Mouse (Mus musculus) brown adipose tissue, adult 24 weeks (tissue): ENCODE results near the gene Itgal. TPM values are rescaled to one million over a fixed set of nuclear protein-coding genes. Genes with fewer than 3 reads are reported as not detected.

Experiments used
- H3K27ac ChIP-seq: fragments of 200-500 bp; replicated peaks from 2 replicates; pipeline ENCODE4 v1.5.1; 2012; ENCODE audit warnings: low read depth, mild to moderate bottlenecking, low read length
- H3K4me1 ChIP-seq: fragments of 200-500 bp; 2 replicates; pipeline ENCODE4 v1.6.1; 2012; ENCODE audit warnings: low read length, mixed read lengths; ENCODE audit not compliant: control insufficient read depth, insufficient read depth, insufficient read length
- H3K4me3 ChIP-seq: fragments of 200-500 bp; 2 replicates; pipeline ENCODE4 v1.5.1; 2012; ENCODE audit warnings: low read depth, mild to moderate bottlenecking, low read length, moderate library complexity; ENCODE audit not compliant: insufficient read depth
- polyA plus RNA-seq: library from polyadenylated mRNA; stranded (reverse); fragments of >200 nt; gene quantifications from 2 replicates; pipeline ENCODE4 v1.2.4, GENCODE M21; 2012; ENCODE audit not compliant: missing spikeins, insufficient read depth, insufficient read length

Itgal gene
- polyA plus RNA-seq, 1 experiment: 1.1 TPM

DNA sequence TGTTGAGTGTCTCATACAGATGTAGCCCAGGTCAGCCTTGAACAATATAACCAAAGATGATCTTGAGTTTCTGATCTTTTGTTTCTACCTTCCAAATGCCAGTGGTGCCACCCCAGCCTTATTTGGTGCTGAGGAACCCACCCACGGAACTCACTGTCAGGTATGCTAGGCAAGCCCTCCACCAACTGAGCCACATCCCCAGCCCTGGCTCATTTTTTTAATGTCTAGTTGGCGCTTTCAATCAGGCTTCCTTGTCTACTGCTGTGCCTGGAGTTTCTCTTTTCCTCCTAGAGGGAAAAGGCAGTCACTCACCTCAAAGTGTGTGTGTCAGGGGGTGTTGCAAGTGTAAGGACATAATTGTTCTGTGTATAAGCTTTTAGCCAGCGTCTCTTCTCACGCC is 25.0 kb upstream of the Itgal start:
- Histone ChIP-seq H3K27ac (peak overlapping the region; percentile 92), H3K4me3 (peak overlapping the region; percentile 41), H3K4me1 (peaks cover 12% of the 10 kb centered on the region; the same call in 1 of the 2 replicates)

GRCm38 (mm10) chr7:127272566-127272965 is 23.5 kb upstream of the Itgal start:
- peaks cover 12% of the 10 kb centered on the region; the same call in 1 of the 2 replicates for H3K4me1 ChIP-seq
- peak overlapping the region; percentile 85 for H3K27ac ChIP-seq
- peak overlapping the region; percentile 85 for H3K4me3 ChIP-seq

GRCm38 (mm10) chr7:127273118-127273923 is 22.7 kb upstream of the Itgal start:
- peak overlapping the region; percentile 85 for H3K27ac ChIP-seq
- peaks cover 12% of the 10 kb centered on the region; the same call in 1 of the 2 replicates for H3K4me1 ChIP-seq
- peak overlapping the region; percentile 85 for H3K4me3 ChIP-seq

DNA sequence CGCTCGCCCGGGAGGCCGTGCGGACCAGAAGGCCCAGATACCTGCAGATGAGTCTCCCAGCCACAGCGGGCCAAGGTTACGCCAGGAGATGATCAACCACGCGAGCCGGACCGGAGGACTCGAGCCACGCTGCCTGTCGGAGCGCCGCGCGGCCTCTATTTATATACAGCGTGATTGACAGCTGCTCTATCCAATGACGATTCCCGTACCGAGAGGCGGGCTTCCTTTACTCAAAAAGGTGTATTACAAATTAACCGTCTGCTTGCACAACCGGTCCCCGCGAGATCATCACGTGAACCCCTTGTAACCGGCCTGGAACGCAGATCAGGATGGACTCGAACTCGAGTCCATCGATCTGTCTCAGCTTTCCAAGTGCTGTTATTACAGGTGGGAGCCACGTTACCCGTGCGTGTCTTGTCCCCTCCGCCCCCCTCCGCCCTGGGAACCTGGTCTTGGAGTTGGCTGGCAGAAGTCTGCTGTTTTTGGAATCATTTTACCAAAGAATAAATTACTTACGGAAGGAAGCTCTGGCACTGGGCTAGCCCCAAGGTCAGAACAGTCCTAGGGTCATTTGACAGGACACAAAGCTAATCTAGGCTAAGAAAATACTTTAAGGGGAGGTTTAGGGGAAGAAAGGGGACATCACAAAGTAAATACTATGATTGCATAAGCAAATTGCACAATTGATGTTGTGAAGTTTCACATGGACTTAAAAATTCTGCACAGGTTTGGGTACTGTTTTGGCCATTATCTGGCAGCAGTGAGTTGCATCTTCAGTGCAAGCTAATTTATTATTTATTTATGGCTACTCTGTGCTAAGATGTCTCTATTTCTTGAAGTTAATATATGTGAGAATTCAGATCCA is 21.9 kb upstream of the Itgal start, which contains the start of gene Sephs2:
Gene Sephs2 (minus strand): TSS at position 131 of the 865 bp plus-strand sequence.
- Histone ChIP-seq H3K27ac (peak within 1 kb of the TSS; percentile 85), H3K4me1 (peaks cover 12% of the 10 kb centered on the region; the same call in 1 of the 2 replicates), H3K4me3 (peak within 1 kb of the TSS; percentile 85)

GRCm38 (mm10) chr7:127276519-127276961 is 19.5 kb upstream of the Itgal start:
- no peak overlapping the region for H3K4me3 ChIP-seq
- H3K27ac ChIP-seq: no peak overlapping the region
- H3K4me1 ChIP-seq: 0 out of 2 replicates have a peak, but pooled peaks cover 2% of the 10 kb centered on the region

DNA sequence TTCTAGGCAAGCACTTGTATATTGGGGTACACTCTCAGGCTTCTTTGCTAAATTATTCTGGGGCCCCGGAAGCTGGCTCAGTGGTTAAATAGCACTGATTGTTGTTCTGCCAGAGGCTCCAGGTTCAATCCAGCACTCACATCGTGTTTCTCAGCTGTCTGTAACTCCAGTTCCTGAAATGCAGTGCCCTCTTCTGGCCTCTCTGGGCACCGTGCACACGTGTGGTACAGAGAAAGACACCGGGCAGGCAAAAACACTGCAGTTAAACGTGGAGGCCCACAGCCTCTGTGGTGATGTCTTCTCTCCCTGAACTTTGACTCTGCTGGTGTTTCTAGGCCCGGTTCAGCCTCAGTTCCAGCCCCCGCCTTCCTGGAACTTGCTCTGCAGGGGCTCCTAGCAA is 17.7 kb upstream of the Itgal start:
- no peak overlapping the region for H3K4me3 ChIP-seq
- H3K4me1 ChIP-seq: no peaks in the 10 kb centered on the region
- H3K27ac ChIP-seq: no peak overlapping the region

- Histone ChIP-seq H3K4me3 (no peak overlapping the region), H3K4me1 (no peaks in the 10 kb centered on the region), H3K27ac (no peak overlapping the region)
Observed at GRCm38 (mm10) chr7:127280092-127280491, 16.0 kb upstream of the Itgal start.

DNA sequence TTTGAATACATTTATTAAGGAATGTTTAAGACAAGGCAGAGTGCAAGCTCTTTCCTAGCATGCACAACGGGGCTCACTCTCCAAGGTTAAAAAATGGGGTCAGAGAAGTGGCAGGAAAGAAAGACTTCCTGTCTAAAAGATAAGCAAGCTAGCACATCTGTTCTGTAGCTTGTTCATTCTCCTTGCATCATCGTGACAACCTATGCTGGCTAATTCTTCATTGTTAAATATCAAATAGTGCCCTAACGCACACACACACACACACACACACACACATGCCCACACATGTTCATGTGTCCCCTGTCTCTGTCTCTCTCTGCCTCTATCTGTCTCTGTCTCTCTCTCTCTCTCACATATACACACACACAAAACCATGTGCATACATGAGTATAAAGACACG is 14.9 kb upstream of the Itgal start:
- Histone ChIP-seq H3K4me1 (no peaks in the 10 kb centered on the region), H3K4me3 (no peak overlapping the region), H3K27ac (no peak overlapping the region)

DNA sequence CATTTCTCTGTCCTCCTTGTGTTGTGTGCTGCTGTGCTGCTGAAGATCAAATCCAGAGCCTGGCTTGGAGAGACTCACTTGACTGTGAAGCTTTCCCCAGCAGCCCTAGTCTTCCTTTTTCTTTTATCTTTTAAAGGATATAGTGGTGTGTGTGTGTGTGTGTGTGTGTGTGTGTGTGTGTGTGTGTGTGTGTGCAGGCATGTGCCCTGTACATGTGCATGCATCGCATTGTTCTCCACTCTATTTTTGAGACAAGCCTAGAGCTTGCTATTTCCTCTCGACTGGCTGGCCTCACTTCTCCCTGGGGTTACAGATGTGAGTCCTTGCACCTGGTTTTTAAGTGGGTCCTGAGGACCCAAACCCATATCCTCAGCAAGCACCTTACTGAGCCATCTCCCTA is 13.9 kb upstream of the Itgal start:
- Histone ChIP-seq H3K4me1 (no peaks in the 10 kb centered on the region), H3K27ac (no peak overlapping the region), H3K4me3 (no peak overlapping the region)

DNA sequence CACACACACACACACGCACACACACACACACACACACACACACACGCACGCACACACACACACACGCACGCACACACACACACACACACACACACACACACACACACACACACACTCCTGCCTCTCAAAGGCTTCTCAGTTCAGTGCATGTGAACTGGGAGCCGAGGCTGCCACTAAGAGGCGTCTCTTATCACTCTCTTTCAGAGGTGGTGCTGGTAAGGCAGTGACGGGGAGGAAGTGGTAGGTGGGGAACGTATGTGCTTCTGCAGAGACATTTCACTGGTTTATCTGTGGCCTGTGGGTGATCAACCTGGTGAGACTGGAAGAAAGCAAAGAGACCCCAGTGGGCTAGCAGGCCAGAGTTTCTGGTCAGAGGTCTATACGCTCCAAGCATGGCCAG is 10.9 kb upstream of the Itgal start:
- Histone ChIP-seq H3K4me1 (no peaks in the 10 kb centered on the region), H3K4me3 (no peak overlapping the region), H3K27ac (no peak overlapping the region)

- Histone ChIP-seq H3K4me3 (no peak overlapping the region), H3K27ac (no peak overlapping the region), H3K4me1 (no peaks in the 10 kb centered on the region)
Observed at GRCm38 (mm10) chr7:127287940-127288339, 8.1 kb upstream of the Itgal start.

- H3K27ac ChIP-seq: no peak overlapping the region
- H3K4me3 ChIP-seq: no peak overlapping the region
- H3K4me1 ChIP-seq: no peaks in the 10 kb centered on the region
Observed at GRCm38 (mm10) chr7:127289306-127289705, 6.8 kb upstream of the Itgal start.

DNA sequence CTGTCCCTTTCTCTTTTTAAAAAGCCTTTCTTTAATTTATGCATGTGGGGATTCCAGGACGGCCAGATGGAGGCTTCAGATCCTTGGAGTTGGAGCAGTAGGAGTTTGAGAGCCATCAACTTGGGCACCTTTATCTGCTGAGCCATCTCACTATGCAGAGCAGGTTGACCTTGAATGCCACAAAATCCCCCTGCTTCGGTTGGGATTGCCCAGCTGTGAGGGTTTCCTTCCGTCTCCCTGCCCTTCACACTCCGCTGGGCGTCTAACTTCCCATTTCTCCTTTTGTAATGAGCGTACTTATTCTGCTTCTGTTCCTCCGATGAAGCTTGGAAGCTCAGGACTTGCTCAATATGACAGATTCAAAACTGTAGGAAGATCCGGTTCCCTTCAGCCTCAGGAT is 5.9 kb upstream of the Itgal start:
- Histone ChIP-seq H3K27ac (no peak overlapping the region), H3K4me1 (no peaks in the 10 kb centered on the region)

DNA sequence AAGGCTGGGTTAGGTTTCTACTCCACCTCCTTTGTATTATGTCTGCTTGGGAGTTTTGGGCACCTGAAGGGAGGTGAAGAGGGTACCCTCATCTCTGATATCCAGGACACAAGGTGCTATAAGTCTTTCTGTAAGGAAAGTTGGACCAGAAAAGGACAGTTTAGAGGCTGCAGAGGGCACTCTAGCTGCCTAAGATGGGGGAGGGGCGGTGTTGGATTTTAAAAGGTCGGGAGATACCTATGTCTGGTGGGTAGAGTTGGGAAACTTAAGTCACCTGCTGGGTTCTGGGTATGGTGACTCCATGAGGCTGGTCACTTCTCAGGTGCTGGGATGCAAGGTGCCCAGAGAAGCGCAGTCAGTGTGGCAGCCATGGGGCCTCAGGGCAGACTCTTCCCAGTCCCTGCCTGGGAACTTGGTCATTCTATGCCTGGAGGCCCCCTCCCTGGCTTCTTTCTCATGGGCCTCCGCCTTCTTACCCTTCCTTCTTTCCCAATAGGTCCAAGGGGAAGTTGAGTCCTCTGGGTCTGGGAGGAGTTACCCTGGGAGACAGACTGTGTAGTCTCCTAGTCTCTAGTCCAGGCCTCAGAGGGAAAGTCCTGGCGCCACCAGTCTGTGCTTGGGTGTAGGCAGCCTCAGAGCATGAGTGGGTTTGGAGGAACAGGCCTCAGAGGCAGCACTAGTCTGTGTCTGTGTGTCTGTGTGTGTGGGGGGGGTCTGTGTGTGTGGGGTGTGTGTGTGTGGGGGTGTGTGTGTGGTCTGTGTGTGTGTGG is 911 bp downstream of the Itgal start:
- Histone ChIP-seq H3K4me3 (no peak overlapping the region), H3K27ac (no peak overlapping the region), H3K4me1 (no peaks in the 10 kb centered on the region)

More for the DNA sequence above, 5.9 kb upstream of the Itgal start:
- H3K4me3 ChIP-seq: no peak overlapping the region
